Mouse (Mus musculus) forebrain, embryonic 14.5 days (tissue): ENCODE data around the gene Inafm2. TPM values are rescaled to one million over a fixed set of nuclear protein-coding genes. Genes with fewer than 3 reads are reported as not detected.

Experiments
- ATAC-seq: fragments of 200-750 bp; cut with Nextera tagmentation; 2 replicates; pipeline ENCODE4 v1.8.0; 2017; ENCODE audit warnings: mild to moderate bottlenecking, moderate library complexity
- DNase-seq: peaks from one replicate; pipeline ENCODE4 v3.0.0-alpha.2; 2015; ENCODE audit warnings: low spot score
- H3K27ac ChIP-seq: fragments of 300-500 bp; sonication (generic); 2 replicates; pipeline ENCODE4 v1.5.1; 2014; ENCODE audit warnings: low read depth, mild to moderate bottlenecking, control low read depth, low read length, moderate library complexity
- H3K27me3 ChIP-seq: fragments of 300-500 bp; sonication (generic); replicated peaks from 2 replicates; pipeline ENCODE4 v1.6.1; 2014; ENCODE audit warnings: low read length, control low read depth, mixed read lengths; ENCODE audit not compliant: control insufficient read depth, insufficient read depth
- H3K36me3 ChIP-seq: fragments of 300-500 bp; sonication (generic); 2 replicates; pipeline ENCODE4 v1.6.1; 2014; ENCODE audit warnings: low read length, control low read depth; ENCODE audit not compliant: control insufficient read depth, insufficient read depth
- H3K4me1 ChIP-seq: fragments of 300-500 bp; sonication (generic); 2 replicates; pipeline ENCODE4 v1.6.1; 2014; ENCODE audit warnings: antibody characterized with exemption, low read length, control low read depth; ENCODE audit not compliant: control insufficient read depth, insufficient read depth
- H3K4me2 ChIP-seq: fragments of 300-500 bp; sonication (generic); 2 replicates; pipeline ENCODE4 v1.6.1; 2014; ENCODE audit warnings: mild to moderate bottlenecking, control low read depth, low read length
- H3K4me3 ChIP-seq: fragments of 300-500 bp; sonication (generic); 2 replicates; pipeline ENCODE4 v1.5.1; 2014; ENCODE audit warnings: low read depth, low read length, control low read depth
- H3K9ac ChIP-seq: fragments of 300-500 bp; sonication (generic); 2 replicates; pipeline ENCODE4 v1.6.1; 2014; ENCODE audit warnings: mild to moderate bottlenecking, low read length, control low read depth, moderate library complexity
- H3K9me3 ChIP-seq: fragments of 300-500 bp; sonication (generic); replicated peaks from 2 replicates; pipeline ENCODE4 v1.6.1; 2016; ENCODE audit warnings: low read length, control low read depth, mixed read lengths; ENCODE audit not compliant: control insufficient read depth
- WGBS: fragments of 180-500 bp; shearing (Covaris S2); extraction: QIAGEN DNeasy Blood & Tissue Kit; methylation state at CpG from one replicate; pipeline ENCODE4 v1.1.7; 2014; 5-methylcytosine and 5-hydroxymethylcytosine counted together
- polyA plus RNA-seq: library from polyadenylated mRNA; unstranded; fragments of >200 nt; fragmentation: Nextera tagmentation; extraction: Ambion mirVana; gene quantifications from 2 replicates; pipeline ENCODE4 v1.2.1, GENCODE M21; 2014

Gene Inafm2
- polyA plus RNA-seq, 1 experiment from 2014 or later = 33.7 TPM

DNA sequence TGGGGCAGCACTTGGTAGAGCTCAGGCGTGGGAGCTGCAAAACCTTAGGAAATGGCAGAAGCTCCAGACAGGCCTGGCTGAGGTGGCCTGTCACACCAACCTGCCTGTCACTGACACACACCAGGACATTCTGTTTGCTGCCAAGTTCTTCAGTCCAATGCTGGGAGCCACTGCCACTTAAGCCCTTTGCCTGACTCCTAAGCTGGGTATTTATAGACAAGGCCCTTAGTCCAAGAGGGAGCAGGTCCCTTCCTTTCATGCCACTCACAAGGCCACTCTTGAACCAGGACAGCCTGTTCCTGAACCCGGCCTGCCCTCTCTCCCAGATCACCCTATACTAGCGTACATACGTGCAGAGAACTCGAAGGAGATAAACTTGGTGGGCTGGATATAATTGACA, 28.9 kb upstream of the Inafm2 start:
- Histone ChIP-seq H3K4me3 (no peak overlapping the region), H3K27ac (no peak overlapping the region), H3K4me1 (peaks cover 8% of the 10 kb centered on the region; the same call in 1 of the 2 replicates), H3K9ac (no peak overlapping the region), H3K9me3 (no peaks in the 10 kb centered on the region), H3K4me2 (no peak overlapping the region), H3K36me3 (no peaks in the 10 kb centered on the region), H3K27me3 (peaks cover 9% of the 10 kb centered on the region; the same call in 1 of the 2 replicates)
- ATAC-seq = no peak
- WGBS = 83% methylated on average over 5 of the region's 5 CpGs
- no peak for DNase-seq

DNA sequence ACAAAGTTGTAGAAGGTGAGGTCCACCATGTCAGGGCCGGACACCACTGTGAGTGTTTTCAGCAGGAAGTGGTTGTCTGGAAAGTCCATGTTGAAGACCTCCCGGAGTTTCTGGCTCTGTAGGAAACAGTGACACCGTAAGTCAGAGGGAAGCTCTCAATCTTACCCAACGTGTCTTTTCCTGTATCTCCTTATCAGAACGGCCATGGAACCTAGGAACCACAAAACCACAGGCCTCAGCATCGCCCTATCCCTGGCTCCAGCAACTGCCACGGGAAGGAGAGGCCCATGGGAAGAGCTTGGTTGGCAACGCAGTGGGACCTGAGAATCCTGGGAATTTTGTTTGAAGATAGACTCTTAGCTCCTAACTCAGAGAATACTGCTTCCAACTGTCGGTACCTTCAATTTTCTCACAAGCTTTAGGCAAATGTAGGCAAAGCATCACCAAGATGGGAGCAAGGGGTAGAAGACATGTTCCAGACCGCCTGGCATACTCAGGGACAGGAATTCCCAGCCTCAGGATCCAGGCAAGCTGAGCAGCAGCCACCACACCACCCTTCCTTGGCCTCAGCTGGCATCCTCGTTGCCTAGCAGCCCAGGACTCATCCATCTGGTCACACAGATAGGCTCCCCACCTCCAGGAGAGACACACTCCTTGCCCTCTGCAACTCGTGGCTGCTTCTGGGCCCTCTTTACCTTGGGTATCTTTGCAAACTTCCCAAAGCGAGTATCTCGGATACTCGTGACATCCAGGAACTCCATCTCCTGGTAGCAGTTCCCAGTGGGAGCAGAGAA, 21.7 kb upstream of the Inafm2 start:
- no peak for DNase-seq
- Histone ChIP-seq H3K36me3 (no peaks in the 10 kb centered on the region), H3K4me2 (no peak overlapping the region), H3K9ac (no peak overlapping the region), H3K27me3 (peaks cover 3% of the 10 kb centered on the region; the same call in 1 of the 2 replicates), H3K9me3 (no peaks in the 10 kb centered on the region), H3K4me1 (no peaks in the 10 kb centered on the region; the same call in 1 of the 2 replicates), H3K4me3 (no peak overlapping the region), H3K27ac (no peak overlapping the region)
- 87% methylated on average over 15 of the region's 15 CpGs for WGBS
- no peak for ATAC-seq

DNA sequence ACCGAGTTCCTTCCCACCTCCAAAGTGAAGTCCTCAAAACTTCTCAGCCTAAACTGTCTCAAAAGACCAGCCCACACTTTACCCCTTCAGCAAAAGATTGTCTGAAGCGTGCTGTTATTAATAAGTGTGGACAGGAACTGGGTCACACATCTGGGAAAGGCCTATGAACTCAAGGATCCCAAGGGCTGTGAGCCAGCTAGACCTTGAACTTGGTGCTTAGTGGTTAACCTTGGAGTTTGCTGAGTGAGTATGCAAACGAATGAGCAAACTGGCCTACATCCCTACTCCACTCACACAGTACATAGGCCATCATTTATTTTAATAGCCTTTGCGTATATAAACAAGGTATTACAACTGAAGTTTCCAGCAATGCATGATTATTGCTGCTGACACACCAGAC, 20.0 kb upstream of the Inafm2 start:
- DNase-seq (no peak), ATAC-seq (no peak)
- Histone ChIP-seq H3K9me3 (no peaks in the 10 kb centered on the region), H3K27ac (no peak overlapping the region), H3K4me2 (no peak overlapping the region), H3K36me3 (no peaks in the 10 kb centered on the region), H3K9ac (no peak overlapping the region), H3K4me3 (no peak overlapping the region), H3K4me1 (no peaks in the 10 kb centered on the region; the same call in 1 of the 2 replicates), H3K27me3 (peaks cover 3% of the 10 kb centered on the region; the same call in 1 of the 2 replicates)
- 87% methylated on average over 4 of the region's 4 CpGs for WGBS

DNA sequence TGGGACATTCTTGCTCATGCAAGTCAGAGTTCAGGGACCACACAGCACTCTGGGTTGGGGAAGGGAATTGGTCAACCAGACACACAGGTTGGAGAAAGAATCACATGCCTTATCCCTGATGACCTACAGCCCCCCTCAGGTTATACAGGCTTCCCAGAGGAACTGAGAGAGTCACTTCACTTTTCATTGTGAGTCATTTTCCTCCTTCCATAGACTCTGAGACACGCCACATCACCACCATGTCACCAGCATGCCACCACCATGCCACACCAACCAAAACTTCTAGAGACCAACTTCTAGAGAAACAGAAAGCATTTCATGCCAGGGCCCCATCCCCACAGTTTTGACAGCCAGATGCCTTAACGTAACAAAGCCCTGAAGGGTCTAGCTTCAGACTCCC, 18.7 kb upstream of the Inafm2 start:
- Histone ChIP-seq H3K4me1 (no peaks in the 10 kb centered on the region; the same call in 1 of the 2 replicates), H3K4me3 (no peak overlapping the region), H3K36me3 (no peaks in the 10 kb centered on the region), H3K9me3 (no peaks in the 10 kb centered on the region), H3K27me3 (peaks cover 3% of the 10 kb centered on the region; the same call in 1 of the 2 replicates), H3K27ac (no peak overlapping the region), H3K4me2 (no peak overlapping the region), H3K9ac (no peak overlapping the region)
- 66% methylated on average over 2 of the region's 2 CpGs for WGBS
- DNase-seq (no peak), ATAC-seq (no peak)

GRCm38 (mm10) chr2:118727911-118728310, 17.6 kb upstream of the Inafm2 start:
- DNase-seq (no peak), ATAC-seq (no peak)
- no peak overlapping the region for H3K4me2 ChIP-seq
- H3K9me3 ChIP-seq = no peaks in the 10 kb centered on the region
- no peak overlapping the region for H3K4me3 ChIP-seq
- no peak overlapping the region for H3K27ac ChIP-seq
- H3K36me3 ChIP-seq = no peaks in the 10 kb centered on the region
- H3K9ac ChIP-seq = no peak overlapping the region
- H3K4me1 ChIP-seq = no peaks in the 10 kb centered on the region; the same call in 1 of the 2 replicates
- H3K27me3 ChIP-seq = peaks cover 3% of the 10 kb centered on the region; the same call in 1 of the 2 replicates
- 28% methylated on average over 9 of the region's 9 CpGs for WGBS

GRCm38 (mm10) chr2:118728337-118728736, 17.2 kb upstream of the Inafm2 start, which contains the start of gene Plcb2:
Gene Plcb2 (minus strand): TSS chr2:118728438.
- H3K36me3 ChIP-seq = no peaks in the 10 kb centered on the region
- H3K4me2 ChIP-seq = no peak within 1 kb of the TSS
- WGBS = 27% methylated on average over 7 of the region's 7 CpGs
- no peak for DNase-seq
- H3K9me3 ChIP-seq = no peaks in the 10 kb centered on the region
- H3K27ac ChIP-seq = no peak within 1 kb of the TSS
- H3K4me3 ChIP-seq = no peak within 1 kb of the TSS
- H3K9ac ChIP-seq = no peak within 1 kb of the TSS
- H3K27me3 ChIP-seq = peaks cover 3% of the 10 kb centered on the region; the same call in 1 of the 2 replicates
- no peaks in the 10 kb centered on the region; the same call in 1 of the 2 replicates for H3K4me1 ChIP-seq
- ATAC-seq = no peak

DNA sequence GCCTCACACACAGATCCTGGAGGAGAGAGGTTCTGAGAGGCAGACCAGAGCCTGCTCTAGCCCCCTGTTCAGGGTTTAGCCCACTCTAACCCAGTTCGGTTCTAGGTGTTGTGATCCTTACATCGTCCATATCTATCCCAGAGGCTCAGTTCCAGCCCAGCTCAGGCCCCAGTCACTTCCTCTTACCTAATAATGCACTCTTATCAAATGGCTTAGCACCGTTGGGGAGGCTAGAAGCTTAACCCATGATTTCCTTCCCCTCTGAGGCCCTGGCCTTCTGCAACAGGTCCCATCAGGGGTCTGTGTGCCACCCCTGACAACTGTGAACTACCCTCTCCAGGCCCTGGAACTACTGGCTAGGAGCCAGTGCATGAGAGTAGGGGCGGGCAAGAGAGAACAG, 16.4 kb upstream of the Inafm2 start:
- Histone ChIP-seq H3K27ac (no peak overlapping the region), H3K36me3 (no peaks in the 10 kb centered on the region), H3K27me3 (peaks cover 3% of the 10 kb centered on the region; the same call in 1 of the 2 replicates), H3K9me3 (no peaks in the 10 kb centered on the region), H3K4me3 (no peak overlapping the region), H3K9ac (no peak overlapping the region), H3K4me2 (no peak overlapping the region), H3K4me1 (no peaks in the 10 kb centered on the region; the same call in 1 of the 2 replicates)
- no peak for ATAC-seq
- no peak for DNase-seq
- 58% methylated on average over 4 of the region's 4 CpGs for WGBS

- Histone ChIP-seq H3K9me3 (no peaks in the 10 kb centered on the region), H3K4me2 (no peak overlapping the region), H3K27me3 (peaks cover 3% of the 10 kb centered on the region; the same call in 1 of the 2 replicates), H3K36me3 (no peaks in the 10 kb centered on the region), H3K4me1 (no peaks in the 10 kb centered on the region; the same call in 1 of the 2 replicates), H3K27ac (no peak overlapping the region), H3K9ac (no peak overlapping the region), H3K4me3 (no peak overlapping the region)
- ATAC-seq (no peak), DNase-seq (no peak)
- 22% methylated on average over 8 of the region's 8 CpGs for WGBS
Measured at GRCm38 (mm10) chr2:118729816-118730621, 15.5 kb upstream of the Inafm2 start.
